Mouse (Mus musculus) ES-E14 (cell line): ENCODE measurements around the gene Plpp2. TPM values are rescaled to one million over a fixed set of nuclear protein-coding genes. Genes with fewer than 3 reads are reported as not detected.

Source experiments
- DNase-seq: peaks from one replicate; pipeline ENCODE4 v3.0.0-alpha.2; 2013; ENCODE audit warnings: low read depth, low spot score
- H3K27ac ChIP-seq: 2 replicates; pipeline ENCODE4 v1.5.1; 2012; ENCODE audit warnings: low read depth, mild to moderate bottlenecking, low read length, moderate library complexity, mixed read lengths; ENCODE audit not compliant: poor library complexity, insufficient read depth, severe bottlenecking
- H3K36me3 ChIP-seq: 2 replicates; pipeline ENCODE4 v1.6.1; 2012; ENCODE audit warnings: mild to moderate bottlenecking, low read length, moderate library complexity, mixed read lengths; ENCODE audit not compliant: control insufficient read depth, poor library complexity, insufficient read depth, severe bottlenecking
- H3K4me1 ChIP-seq, 2 experiments: fragments of 150-350 bp in 1 of 2; sonication (generic) in 1 of 2; 2 replicates each; pipeline ENCODE4 v1.6.1; 2012; ENCODE audit warnings: low read length in 2 of 2, mild to moderate bottlenecking in 1 of 2, mixed read lengths in 1 of 2; ENCODE audit not compliant: control insufficient read depth in 2 of 2, insufficient read depth in 2 of 2, poor library complexity in 1 of 2
- H3K4me3 ChIP-seq, 2 experiments: fragments of 150-350 bp in 1 of 2; sonication (generic) in 1 of 2; 2 replicates each; pipeline ENCODE4 v1.5.1; 2012; ENCODE audit warnings: low read length in 2 of 2, low read depth in 1 of 2, mild to moderate bottlenecking in 1 of 2, mixed read lengths in 1 of 2; ENCODE audit not compliant: insufficient read depth in 1 of 2, poor library complexity in 1 of 2, severe bottlenecking in 1 of 2
- H3K9ac ChIP-seq: 2 replicates; pipeline ENCODE4 v1.6.1; 2012; ENCODE audit warnings: low read depth, mild to moderate bottlenecking, low read length, mixed read lengths; ENCODE audit not compliant: poor library complexity, insufficient read depth, severe bottlenecking
- H3K9me3 ChIP-seq: fragments of 150-350 bp; sonication (generic); 2 replicates; pipeline ENCODE4 v1.6.1; 2012; ENCODE audit warnings: low read depth, mild to moderate bottlenecking, low read length; ENCODE audit not compliant: control insufficient read depth, insufficient read depth
- CHD2 ChIP-seq: IDR thresholded peaks from 2 replicates; pipeline ENCODE4 v1.6.1; 2014; ENCODE audit warnings: mild to moderate bottlenecking, low read depth, low read length, inconsistent platforms
- HCFC1 ChIP-seq: IDR thresholded peaks from 2 replicates; pipeline ENCODE4 v1.6.1; 2012; ENCODE audit warnings: low read length, inconsistent platforms, borderline replicate concordance; ENCODE audit not compliant: insufficient read depth
- MAFK ChIP-seq: IDR thresholded peaks from 2 replicates; pipeline ENCODE4 v1.6.1; 2014; ENCODE audit warnings: mild to moderate bottlenecking, low read depth, low read length, inconsistent platforms; ENCODE audit not compliant: insufficient read depth
- ZC3H11A ChIP-seq: IDR thresholded peaks from 2 replicates; pipeline ENCODE4 v1.6.1; 2012; ENCODE audit warnings: low read depth, mild to moderate bottlenecking, inconsistent platforms, low read length, borderline replicate concordance
- ZNF384 ChIP-seq: IDR thresholded peaks from 2 replicates; pipeline ENCODE4 v1.6.1; 2012; ENCODE audit warnings: low read depth, low read length, inconsistent platforms
- in situ Hi-C, 2 experiments: fragments of 600-800 bp; cut with MboI; formaldehyde crosslinking; loops; one replicate each; pipeline ENCODE4 v1.15.1; 2025; ENCODE audit warnings: low sequenced_read_pairs in 2 of 2, inconsistent platforms in 1 of 2; ENCODE audit not compliant: unreplicated experiment in 2 of 2
- total RNA-seq: library from RNA; depleted of rRNA; stranded (reverse); fragments of 300-350 nt; gene quantifications from 2 replicates; pipeline ENCODE4 v1.2.3, GENCODE M21; 2012

The Plpp2 gene
- total RNA-seq, 1 experiment = 27.2 TPM

DNA sequence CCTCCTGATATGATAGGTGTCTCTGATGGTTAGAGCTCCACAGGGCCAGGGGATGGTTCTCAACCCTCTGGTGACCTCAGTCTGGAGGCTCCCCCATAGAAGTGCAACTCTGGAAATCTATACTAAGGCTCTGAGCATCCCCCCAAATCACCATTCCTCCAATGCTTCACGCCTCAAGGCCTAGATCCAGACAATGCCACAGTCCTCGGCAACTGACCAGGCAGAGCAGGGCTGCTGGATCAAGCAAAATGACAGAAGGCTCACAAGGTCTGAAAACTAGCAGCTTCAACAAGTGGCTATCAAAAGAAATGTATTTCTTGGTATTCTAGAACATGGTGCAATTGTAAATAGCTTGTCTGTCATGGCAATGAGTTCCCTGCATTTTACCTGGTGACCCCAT, 4.2 kb upstream of the Plpp2 start:
- peaks cover 32% of the 10 kb centered on the region for H3K36me3 ChIP-seq
- H3K27ac ChIP-seq = no peak overlapping the region
- in situ Hi-C loops = no loop called here
- no peak for DNase-seq
- no peaks in the 10 kb centered on the region for H3K9me3 ChIP-seq
- no peak overlapping the region for H3K4me3 ChIP-seq
- peaks cover 0 to 7% of the 10 kb centered on the region in 2 experiments; a peak in 2 of 4 replicates for H3K4me1 ChIP-seq
- no peak for TF ChIP-seq CHD2
- TF ChIP-seq HCFC1 = no peak
- TF ChIP-seq ZC3H11A = no peak
- TF ChIP-seq ZNF384 = no peak
- TF ChIP-seq MAFK = no peak
- no peak overlapping the region for H3K9ac ChIP-seq

DNA sequence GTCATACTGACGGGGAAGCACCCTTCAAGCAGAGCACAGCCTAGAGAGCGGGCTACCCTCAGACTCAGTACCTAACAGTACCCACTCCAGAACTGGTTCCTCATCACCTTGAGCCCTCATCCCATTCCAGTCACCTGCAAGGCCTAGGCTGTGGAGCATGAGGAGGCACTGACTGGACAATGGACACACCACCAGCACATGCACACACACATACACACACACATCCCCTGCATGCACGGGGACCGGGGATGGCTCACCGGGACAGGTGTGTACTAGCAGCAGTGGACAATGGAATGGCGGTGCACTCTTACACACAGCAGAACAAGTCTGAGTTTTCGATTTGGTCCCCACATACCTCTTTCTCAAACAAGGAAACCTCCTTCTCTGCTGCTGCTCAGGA, 3.7 kb upstream of the Plpp2 start:
- Histone ChIP-seq H3K4me1 (peaks cover 0 to 7% of the 10 kb centered on the region in 2 experiments; a peak in 2 of 4 replicates), H3K36me3 (peaks cover 27% of the 10 kb centered on the region), H3K9me3 (no peaks in the 10 kb centered on the region), H3K9ac (no peak overlapping the region), H3K27ac (no peak overlapping the region), H3K4me3 (no peak overlapping the region)
- TF ChIP-seq CHD2 (no peak), MAFK (no peak), HCFC1 (no peak), ZNF384 (no peak), ZC3H11A (no peak)
- DNase-seq = no peak
- in situ Hi-C loops = no loop called here

DNA sequence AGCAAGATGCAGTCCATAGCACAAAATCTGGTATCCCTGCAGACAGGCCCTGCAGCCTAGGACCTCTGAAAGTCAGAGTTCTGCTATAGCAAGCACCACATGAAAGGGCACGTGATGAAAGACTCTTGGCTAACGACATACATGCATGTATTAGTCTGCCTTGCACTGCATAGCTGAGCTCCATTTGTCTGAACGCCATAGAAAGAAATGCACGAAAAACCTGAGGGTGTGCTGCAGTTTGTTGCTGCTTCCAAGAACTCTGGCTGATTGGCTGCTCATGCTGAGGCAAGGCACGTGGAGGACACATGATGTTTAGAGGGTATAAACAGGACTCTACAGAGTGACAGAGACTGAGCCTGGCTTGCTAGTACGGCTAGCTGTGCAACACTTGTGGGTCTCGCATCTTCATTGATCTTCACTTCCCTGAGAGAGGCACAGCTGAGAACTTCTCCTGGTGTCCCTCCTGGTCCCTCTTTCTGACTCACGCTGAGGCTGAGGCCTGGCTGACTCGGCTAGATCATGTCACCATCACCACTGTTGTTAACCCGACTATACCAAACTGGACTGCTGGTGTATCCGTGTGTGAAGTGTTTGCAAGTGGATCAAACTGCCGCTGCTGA, 3.0 kb upstream of the Plpp2 start:
- no peaks in the 10 kb centered on the region for H3K9me3 ChIP-seq
- H3K4me1 ChIP-seq = peaks cover 0 to 7% of the 10 kb centered on the region in 2 experiments; a peak in 2 of 4 replicates
- peaks cover 20% of the 10 kb centered on the region for H3K36me3 ChIP-seq
- no peak overlapping the region for H3K27ac ChIP-seq
- DNase-seq = no peak
- no peak overlapping the region for H3K9ac ChIP-seq
- in situ Hi-C loops = no loop called here
- no peak overlapping the region for H3K4me3 ChIP-seq
- no peak for TF ChIP-seq CHD2
- TF ChIP-seq MAFK = no peak
- no peak for TF ChIP-seq ZC3H11A
- no peak for TF ChIP-seq ZNF384
- TF ChIP-seq HCFC1 = no peak

DNA sequence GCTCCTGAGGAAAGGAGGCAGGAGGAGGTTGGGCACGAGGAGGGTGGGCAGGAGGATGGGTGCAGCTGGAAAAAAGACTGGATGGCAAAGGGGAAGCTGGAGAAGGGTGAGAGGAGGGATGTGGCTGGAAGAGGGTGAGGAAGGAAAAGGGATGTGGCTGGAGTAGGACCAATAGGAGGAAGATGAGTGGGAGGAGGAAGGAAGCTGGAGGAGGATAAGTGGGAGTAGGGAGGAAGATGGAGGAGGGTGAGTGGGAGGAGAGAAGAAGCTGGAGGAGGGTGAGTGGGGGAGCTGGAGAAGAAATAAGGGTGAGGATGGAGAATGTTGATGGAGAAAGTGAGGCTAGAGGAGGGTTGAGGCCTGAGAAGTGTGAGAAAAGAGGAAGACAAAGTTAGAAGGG, 1.8 kb upstream of the Plpp2 start:
- no peak for TF ChIP-seq HCFC1
- TF ChIP-seq MAFK = no peak
- TF ChIP-seq ZNF384 = no peak
- no peak for TF ChIP-seq CHD2
- no peak for TF ChIP-seq ZC3H11A
- no peak overlapping the region for H3K27ac ChIP-seq
- no peak overlapping the region for H3K4me3 ChIP-seq
- in situ Hi-C loops = no loop called here
- no peak overlapping the region for H3K9ac ChIP-seq
- no peak for DNase-seq
- peaks cover 9% of the 10 kb centered on the region for H3K36me3 ChIP-seq
- no peaks in the 10 kb centered on the region for H3K9me3 ChIP-seq
- H3K4me1 ChIP-seq = peaks cover 0 to 10% of the 10 kb centered on the region in 2 experiments; a peak in 2 of 4 replicates
